Mouse (Mus musculus) brain, embryonic 14.5 days (tissue): ENCODE measurements around the gene Glrx5.

ENCODE experiments used
- CTCF ChIP-seq: fragments of 200-500 bp; IDR thresholded peaks from 2 replicates; pipeline ENCODE4 v1.5.1; 2012; ENCODE audit warnings: inconsistent platforms, mild to moderate bottlenecking, moderate library complexity, borderline replicate concordance; ENCODE audit not compliant: insufficient read depth, insufficient read length; ENCODE audit errors: extremely low read depth
- POLR2A ChIP-seq: fragments of 200-500 bp; IDR thresholded peaks from 2 replicates; pipeline ENCODE4 v1.6.1; 2012; ENCODE audit warnings: mild to moderate bottlenecking, inconsistent platforms, borderline replicate concordance; ENCODE audit not compliant: poor library complexity, insufficient read depth, insufficient read length, severe bottlenecking; ENCODE audit errors: extremely low read depth

DNA sequence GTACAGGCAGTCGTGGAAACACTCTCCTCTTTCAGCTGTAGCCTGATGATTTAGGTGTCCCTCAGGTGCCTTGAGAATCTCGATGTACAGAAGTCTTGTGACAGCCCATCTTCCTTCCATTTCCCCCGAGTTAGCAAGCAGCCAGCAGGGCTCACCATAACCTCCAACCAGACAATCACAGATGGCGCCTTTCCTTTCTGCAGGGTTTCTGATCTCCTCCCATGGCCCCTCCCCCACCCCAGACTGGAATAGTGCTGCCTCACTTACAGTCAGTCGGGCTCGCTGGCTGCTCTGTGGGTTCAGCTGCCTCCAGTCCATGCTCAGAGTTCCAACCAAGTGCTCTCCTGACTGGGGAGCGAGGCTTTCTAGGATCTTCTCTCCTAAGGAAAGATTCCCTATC is 10.3 kb upstream of the Glrx5 start:
- TF ChIP-seq POLR2A = no peak
- TF ChIP-seq CTCF = no peak
